Mouse (Mus musculus) heart, embryonic 10.5 days (tissue): ENCODE data around the gene Tmcc1. TPM values are rescaled to one million over a fixed set of nuclear protein-coding genes. Genes with fewer than 3 reads are reported as not detected.
A peak's percentile ranks its signal among the peaks of the same experiment; 100 is the strongest.
"Not testable (repeated sequence)": the region's sequence is repeated elsewhere in the genome, so short reads cannot be mapped to it uniquely, and the experiment has no call there.

Source experiments
- DNase-seq: peaks from one replicate; pipeline ENCODE4 v3.0.0-alpha.2; 2017; ENCODE audit warnings: low spot score
- H3K27ac ChIP-seq: fragments of 300-500 bp; sonication (generic); 2 replicates; pipeline ENCODE4 v1.5.1; 2016; ENCODE audit warnings: mild to moderate bottlenecking
- H3K27me3 ChIP-seq: fragments of 300-500 bp; sonication (generic); 2 replicates; pipeline ENCODE4 v1.6.1; 2016; ENCODE audit warnings: mild to moderate bottlenecking; ENCODE audit not compliant: poor library complexity, insufficient read depth, severe bottlenecking
- H3K36me3 ChIP-seq: fragments of 300-500 bp; sonication (generic); 2 replicates; pipeline ENCODE4 v1.6.1; 2016; ENCODE audit warnings: mild to moderate bottlenecking, moderate library complexity
- H3K4me1 ChIP-seq: fragments of 300-500 bp; sonication (generic); 2 replicates; pipeline ENCODE4 v1.6.1; 2016; ENCODE audit warnings: mild to moderate bottlenecking
- H3K4me3 ChIP-seq: fragments of 300-500 bp; sonication (generic); 2 replicates; pipeline ENCODE4 v1.5.1; 2016; ENCODE audit warnings: mild to moderate bottlenecking, moderate library complexity
- H3K9me3 ChIP-seq: fragments of 300-500 bp; sonication (generic); 2 replicates; pipeline ENCODE4 v1.6.1; 2016; ENCODE audit warnings: mild to moderate bottlenecking, moderate library complexity
- WGBS: fragments of 180-500 bp; shearing (Covaris S2); methylation state at CpG from one replicate; pipeline ENCODE4 v1.1.7; 2016; 5-methylcytosine and 5-hydroxymethylcytosine counted together
- polyA plus RNA-seq: library from polyadenylated mRNA; unstranded; fragments of >200 nt; fragmentation: Nextera tagmentation; extraction: Ambion mirVana; gene quantifications from 2 replicates; pipeline ENCODE4 v1.2.1, GENCODE M21; 2016

Tmcc1 gene
- polyA plus RNA-seq, 1 experiment from 2014 or later: 11.9 TPM

DNA sequence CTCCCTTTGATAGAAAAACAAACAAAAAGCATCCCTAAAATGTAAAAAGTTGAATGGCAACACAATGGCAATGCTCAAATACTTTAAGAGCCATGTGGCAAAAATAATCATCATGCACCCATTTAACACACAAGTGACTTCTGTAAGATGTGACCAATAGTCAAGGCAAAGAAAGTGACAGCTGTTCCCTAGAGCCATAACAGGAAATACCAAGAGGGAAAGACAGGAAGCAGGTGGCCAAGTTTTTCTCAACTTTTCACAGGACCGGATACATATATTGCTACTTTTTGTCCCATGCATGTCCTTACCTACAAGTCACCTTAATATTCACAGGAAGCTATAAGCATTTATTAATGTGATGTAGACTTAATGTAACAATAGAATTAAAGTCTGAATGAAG is 3.9 kb downstream of the Tmcc1 start:
- no peak overlapping the region for H3K27ac ChIP-seq
- no peaks in the 10 kb centered on the region for H3K36me3 ChIP-seq
- peaks cover 17% of the 10 kb centered on the region; the same call in 1 of the 2 replicates for H3K4me1 ChIP-seq
- no peak for DNase-seq
- H3K27me3 ChIP-seq: no peaks in the 10 kb centered on the region
- no peak overlapping the region for H3K4me3 ChIP-seq
- WGBS: 68% methylated on average over 1 of the region's 1 CpGs
- no peaks in the 10 kb centered on the region for H3K9me3 ChIP-seq

DNA sequence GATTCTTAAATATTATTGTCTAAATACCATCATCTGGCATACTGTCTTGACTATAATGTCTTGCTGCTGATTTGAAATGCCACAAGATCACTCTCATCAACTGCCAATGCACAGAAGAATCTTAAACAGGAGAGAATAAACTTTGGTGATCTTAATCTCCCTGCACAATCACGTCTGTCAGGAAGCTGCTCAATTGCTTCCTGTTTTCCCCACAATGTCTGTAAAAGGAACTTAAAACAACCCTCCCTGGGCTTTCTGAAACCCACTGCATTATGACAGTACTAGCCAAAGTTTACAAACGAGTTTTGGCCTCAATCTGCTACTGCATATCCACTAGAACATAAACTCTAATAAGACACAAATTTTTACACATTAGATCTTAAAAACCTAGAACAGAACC is 6.8 kb downstream of the Tmcc1 start:
- Histone ChIP-seq H3K27ac (no peak overlapping the region), H3K4me1 (peaks cover 6% of the 10 kb centered on the region; the same call in 1 of the 2 replicates), H3K9me3 (no peaks in the 10 kb centered on the region), H3K36me3 (no peaks in the 10 kb centered on the region), H3K4me3 (no peak overlapping the region), H3K27me3 (no peaks in the 10 kb centered on the region)
- 38% methylated on average over 2 of the region's 2 CpGs for WGBS
- DNase-seq: no peak

DNA sequence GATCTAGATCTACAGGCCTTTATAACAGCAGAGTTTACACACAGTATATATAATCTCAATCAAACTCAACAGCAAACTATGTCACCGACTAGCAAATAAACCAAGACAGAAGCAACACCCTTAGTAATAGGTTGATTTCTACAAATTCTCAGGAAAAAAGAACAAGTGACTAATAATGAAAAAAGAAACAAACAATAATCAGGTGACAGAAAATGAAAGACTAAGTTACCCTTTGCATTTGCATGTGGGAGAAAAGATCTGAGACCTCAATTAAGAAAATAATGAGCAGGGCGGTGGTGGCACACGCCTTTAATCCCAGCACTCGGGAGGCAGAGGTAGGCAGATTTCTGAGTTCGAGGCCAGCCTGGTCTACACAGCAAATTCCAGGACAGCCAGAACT is 9.8 kb downstream of the Tmcc1 start:
- Histone ChIP-seq H3K27ac (no peak overlapping the region), H3K4me1 (no peaks in the 10 kb centered on the region), H3K4me3 (no peak overlapping the region), H3K36me3 (peaks cover 15% of the 10 kb centered on the region), H3K27me3 (no peaks in the 10 kb centered on the region), H3K9me3 (no peaks in the 10 kb centered on the region)
- no peak for DNase-seq
- WGBS: 89% methylated on average over 5 of the region's 5 CpGs

DNA sequence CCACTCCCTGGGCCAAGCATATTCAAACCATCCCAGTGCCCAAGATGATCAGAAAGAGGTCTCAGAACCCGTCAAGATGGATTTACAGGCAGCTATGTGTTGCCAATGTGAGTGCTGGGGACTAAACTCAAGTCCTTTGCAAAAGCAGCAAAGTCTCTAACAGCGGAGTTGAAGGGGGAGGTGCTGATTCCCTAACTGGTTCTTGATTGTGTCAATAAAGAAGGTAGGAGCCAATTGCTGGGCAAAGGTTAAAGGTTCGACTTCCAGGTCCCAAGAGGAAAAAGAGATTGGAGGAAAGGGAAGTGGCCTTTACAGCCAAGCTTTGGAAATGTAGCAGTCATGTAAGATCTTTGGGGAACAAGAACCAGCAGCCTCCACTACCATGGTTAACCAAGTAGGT is 12.6 kb downstream of the Tmcc1 start:
- WGBS: 65% methylated on average over 3 of the region's 3 CpGs
- Histone ChIP-seq H3K4me1 (no peaks in the 10 kb centered on the region), H3K4me3 (no peak overlapping the region), H3K27ac (no peak overlapping the region), H3K27me3 (no peaks in the 10 kb centered on the region), H3K36me3 (peaks cover 24% of the 10 kb centered on the region), H3K9me3 (no peaks in the 10 kb centered on the region)
- no peak for DNase-seq

DNA sequence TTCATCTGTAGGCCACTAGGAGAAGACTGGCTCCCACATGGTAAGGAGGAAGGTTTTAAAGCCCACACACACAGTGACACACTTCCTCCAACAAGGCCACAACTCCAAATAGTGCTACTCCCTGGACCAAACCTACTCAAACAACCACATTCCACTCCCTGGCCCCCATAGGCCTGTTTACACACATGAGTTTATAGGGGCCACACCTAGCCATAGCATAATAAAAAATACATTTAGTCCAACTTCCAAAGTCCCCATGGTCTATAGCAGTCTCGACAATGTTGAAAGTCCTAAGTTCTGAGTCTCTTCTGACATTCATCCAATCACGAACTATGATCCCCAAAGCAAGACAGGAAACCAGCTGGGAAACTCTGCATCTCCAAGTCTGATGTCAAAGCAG is 14.9 kb downstream of the Tmcc1 start:
- WGBS: 91% methylated on average over 2 of the region's 2 CpGs
- Histone ChIP-seq H3K4me3 (no peak overlapping the region), H3K36me3 (peaks cover 29% of the 10 kb centered on the region), H3K4me1 (no peaks in the 10 kb centered on the region), H3K27me3 (no peaks in the 10 kb centered on the region), H3K9me3 (no peaks in the 10 kb centered on the region), H3K27ac (no peak overlapping the region)
- no peak for DNase-seq

DNA sequence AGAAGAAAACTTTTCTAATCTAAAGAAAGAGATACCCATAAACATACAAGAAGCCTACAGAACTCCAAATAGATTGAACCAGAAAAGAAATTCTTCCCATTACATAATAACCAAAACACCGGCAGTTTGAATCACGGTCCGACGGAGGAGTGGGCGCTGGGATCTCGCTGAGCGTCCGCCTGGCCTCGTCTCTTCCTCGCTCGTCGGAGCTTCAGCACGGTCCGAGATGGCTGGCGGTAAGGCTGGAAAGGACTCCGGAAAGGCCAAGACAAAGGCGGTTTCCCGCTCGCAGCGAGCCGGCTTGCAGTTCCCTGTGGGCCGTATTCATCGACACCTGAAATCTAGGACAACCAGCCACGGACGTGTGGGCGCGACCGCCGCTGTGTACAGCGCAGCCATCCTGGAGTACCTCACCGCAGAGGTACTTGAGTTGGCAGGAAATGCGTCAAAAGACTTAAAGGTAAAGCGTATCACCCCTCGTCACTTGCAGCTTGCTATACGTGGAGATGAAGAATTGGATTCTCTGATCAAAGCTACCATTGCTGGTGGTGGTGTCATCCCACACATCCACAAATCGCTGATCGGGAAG is 19.7 kb downstream of the Tmcc1 start:
- H3K4me3 ChIP-seq, DNase-seq, H3K4me1 ChIP-seq, H3K27me3 ChIP-seq, H3K9me3 ChIP-seq, H3K27ac ChIP-seq: not testable (repeated sequence)
- whole genome bisulfite sequencing: 65% methylated on average over 37 of the region's 37 CpGs
- H3K36me3 ChIP-seq: peaks cover 16% of the 10 kb centered on the region

DNA sequence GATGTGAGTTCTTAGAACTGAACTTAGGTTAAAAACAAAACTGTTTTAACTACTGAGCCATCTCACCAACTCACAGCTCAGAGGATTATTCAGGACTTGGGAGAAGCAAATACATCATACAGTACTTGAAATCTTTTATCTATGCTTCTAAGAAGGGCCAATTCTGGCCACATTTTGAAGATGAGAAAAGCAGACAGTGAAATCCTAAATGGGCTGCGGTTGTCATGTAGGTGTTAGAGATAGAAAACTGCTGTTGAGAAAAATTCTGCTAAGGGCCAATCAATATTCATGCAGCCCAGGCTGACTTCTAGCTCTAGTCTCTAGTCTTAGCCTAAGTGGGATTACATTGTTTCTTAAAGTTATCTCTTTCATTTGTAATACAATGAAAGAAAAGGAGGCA is 26.9 kb downstream of the Tmcc1 start:
- Histone ChIP-seq H3K27me3 (no peaks in the 10 kb centered on the region), H3K4me3 (no peak overlapping the region), H3K9me3 (no peaks in the 10 kb centered on the region), H3K27ac (no peak overlapping the region), H3K36me3 (peaks cover 12% of the 10 kb centered on the region), H3K4me1 (peaks cover 8% of the 10 kb centered on the region; the same call in 1 of the 2 replicates)
- 73% methylated on average over 1 of the region's 1 CpGs for WGBS
- DNase-seq: no peak

DNA sequence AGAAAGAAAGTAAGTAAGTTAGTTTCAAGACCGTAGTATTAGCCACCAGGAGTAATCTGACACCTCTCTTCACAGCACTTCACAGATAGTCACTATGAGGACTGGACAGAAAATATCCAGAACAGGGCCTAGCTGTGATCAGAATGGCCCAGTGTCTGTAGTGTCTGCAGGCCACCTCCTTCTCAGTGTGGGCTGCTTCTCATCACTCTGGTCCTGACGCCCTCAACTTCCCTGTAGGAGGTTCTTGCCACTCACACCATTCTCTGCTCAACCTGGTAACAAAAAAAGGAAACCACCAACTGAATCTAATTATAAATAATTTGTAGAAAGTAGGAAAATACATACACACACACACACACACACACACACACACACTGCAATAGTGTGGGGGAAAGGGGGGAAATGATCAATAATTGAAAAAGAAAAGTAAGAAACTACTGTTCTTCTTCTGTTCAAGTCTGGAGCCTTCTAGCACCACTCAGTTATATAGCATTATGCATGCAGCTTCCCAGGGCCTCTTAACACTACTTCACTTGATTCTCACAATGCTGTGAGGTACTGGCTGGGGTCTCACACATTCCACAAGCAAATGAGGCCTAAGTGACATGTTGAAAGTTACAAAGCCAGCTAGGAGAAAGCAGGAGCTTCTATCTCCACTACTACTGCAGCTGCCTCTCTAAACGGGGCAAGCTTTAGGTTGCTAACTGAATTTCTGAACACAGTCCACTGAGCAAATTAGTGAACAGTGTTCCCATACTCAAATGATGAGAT is 38.2 kb downstream of the Tmcc1 start:
- 11% methylated on average over 3 of the region's 3 CpGs for WGBS
- Histone ChIP-seq H3K4me3 (no peak overlapping the region), H3K27ac (peak overlapping the region; percentile 70), H3K4me1 (peaks cover 22% of the 10 kb centered on the region), H3K27me3 (no peaks in the 10 kb centered on the region), H3K9me3 (no peaks in the 10 kb centered on the region), H3K36me3 (no peaks in the 10 kb centered on the region)
- DNase-seq: no peak

DNA sequence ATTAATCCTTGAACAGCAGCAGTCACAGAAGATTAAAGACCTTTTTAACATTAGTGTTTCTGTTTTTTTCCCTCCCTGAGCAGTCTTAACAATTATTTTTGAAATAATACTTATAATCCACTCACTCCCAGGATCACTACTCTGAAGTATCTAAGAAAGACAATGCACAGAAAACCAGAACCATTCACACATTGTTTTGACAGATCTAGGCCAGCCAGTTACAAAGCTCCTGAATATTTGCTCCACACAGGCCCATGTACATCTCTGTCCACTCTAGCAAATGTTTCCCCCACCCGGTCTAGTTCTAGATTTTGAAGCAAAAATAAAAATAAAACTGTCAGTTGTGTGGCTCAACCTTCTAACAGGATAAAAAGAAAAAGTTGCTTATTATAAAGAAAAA is 45.9 kb downstream of the Tmcc1 start:
- WGBS: 82% methylated on average over 1 of the region's 1 CpGs
- Histone ChIP-seq H3K4me3 (no peak overlapping the region), H3K27me3 (no peaks in the 10 kb centered on the region), H3K4me1 (no peaks in the 10 kb centered on the region; the same call in 1 of the 2 replicates), H3K27ac (no peak overlapping the region), H3K36me3 (no peaks in the 10 kb centered on the region), H3K9me3 (no peaks in the 10 kb centered on the region)
- DNase-seq: no peak

DNA sequence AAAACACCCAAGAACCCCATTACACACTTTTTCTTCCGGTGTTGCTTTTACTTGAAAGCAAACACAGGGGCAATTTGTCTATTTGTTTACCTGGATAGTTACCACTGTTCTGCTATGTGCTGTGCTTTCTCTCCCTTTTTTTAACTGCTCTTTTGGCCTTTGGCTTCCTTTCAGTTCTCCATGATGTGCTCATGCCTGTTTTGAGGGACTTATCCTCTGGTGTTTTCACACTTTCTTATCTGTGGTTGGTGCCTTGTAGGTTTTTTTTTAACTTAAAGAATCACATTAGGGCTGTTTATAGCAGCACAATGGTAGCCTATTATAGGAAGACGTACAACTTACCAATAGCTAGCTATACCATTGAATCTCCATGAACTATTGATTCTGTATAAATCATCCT is 51.6 kb downstream of the Tmcc1 start:
- no peaks in the 10 kb centered on the region for H3K9me3 ChIP-seq
- H3K4me3 ChIP-seq: no peak overlapping the region
- H3K27ac ChIP-seq: no peak overlapping the region
- H3K36me3 ChIP-seq: no peaks in the 10 kb centered on the region
- peaks cover 9% of the 10 kb centered on the region for H3K4me1 ChIP-seq
- no peak for DNase-seq
- 60% methylated on average over 2 of the region's 2 CpGs for WGBS
- H3K27me3 ChIP-seq: no peaks in the 10 kb centered on the region

DNA sequence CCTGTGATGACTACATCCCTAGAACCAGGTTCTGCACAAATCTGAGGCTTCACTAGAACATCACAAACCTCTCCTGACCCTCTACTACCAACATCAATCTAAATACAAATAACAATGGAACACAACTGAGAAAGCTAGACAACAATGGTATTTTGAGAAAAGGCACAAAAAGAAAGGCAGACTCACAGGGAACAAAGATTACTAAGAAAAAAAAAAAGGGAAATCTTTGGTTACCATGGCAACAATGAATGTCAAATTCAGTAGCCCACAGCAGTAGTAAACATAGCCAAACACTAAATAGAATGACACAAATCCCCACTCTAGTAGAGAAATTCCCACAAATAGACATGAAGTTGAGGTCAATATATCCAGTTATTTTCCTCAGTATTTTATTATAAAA is 52.5 kb downstream of the Tmcc1 start:
- Histone ChIP-seq H3K27ac (no peak overlapping the region), H3K27me3 (no peaks in the 10 kb centered on the region), H3K4me3 (no peak overlapping the region), H3K36me3 (no peaks in the 10 kb centered on the region), H3K9me3 (no peaks in the 10 kb centered on the region), H3K4me1 (peaks cover 9% of the 10 kb centered on the region)
- no peak for DNase-seq

DNA sequence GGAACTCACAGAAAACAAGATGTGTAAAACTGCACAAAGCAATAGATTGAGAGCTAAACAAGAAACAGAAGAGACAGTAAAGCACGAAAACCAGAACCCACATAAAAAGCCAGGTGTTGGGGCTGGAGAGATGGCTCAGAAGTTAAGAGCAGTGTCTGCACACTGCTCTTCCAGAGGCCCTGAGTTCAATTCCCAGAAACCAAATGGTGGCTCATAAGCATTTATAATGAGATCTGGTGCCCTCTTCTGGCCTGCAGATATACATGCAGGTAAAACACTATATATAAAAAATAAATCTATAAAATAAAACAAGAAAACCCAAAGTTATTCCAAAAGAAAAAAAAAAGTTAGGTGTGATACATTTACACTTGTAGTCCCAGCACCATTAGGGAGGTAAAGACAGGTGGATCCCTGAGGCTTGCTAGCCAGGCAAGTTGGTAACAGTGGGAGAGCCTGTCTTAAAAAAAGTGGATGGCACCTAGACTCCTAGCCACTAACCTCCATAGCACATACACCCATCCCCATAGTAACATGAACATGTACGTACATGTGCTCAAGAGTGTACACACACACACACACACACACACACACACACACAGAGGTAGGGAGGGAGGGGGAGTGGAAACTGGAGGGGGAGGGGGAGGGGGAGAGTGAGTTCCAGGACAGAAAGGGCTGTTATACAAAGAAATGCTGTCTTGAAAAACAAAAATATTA is 54.0 kb downstream of the Tmcc1 start:
- Histone ChIP-seq H3K27ac (no peak overlapping the region), H3K4me1 (peaks cover 9% of the 10 kb centered on the region), H3K27me3 (no peaks in the 10 kb centered on the region), H3K36me3 (no peaks in the 10 kb centered on the region), H3K4me3 (no peak overlapping the region), H3K9me3 (no peaks in the 10 kb centered on the region)
- WGBS: 54% methylated on average over 2 of the region's 2 CpGs
- DNase-seq: no peak

DNA sequence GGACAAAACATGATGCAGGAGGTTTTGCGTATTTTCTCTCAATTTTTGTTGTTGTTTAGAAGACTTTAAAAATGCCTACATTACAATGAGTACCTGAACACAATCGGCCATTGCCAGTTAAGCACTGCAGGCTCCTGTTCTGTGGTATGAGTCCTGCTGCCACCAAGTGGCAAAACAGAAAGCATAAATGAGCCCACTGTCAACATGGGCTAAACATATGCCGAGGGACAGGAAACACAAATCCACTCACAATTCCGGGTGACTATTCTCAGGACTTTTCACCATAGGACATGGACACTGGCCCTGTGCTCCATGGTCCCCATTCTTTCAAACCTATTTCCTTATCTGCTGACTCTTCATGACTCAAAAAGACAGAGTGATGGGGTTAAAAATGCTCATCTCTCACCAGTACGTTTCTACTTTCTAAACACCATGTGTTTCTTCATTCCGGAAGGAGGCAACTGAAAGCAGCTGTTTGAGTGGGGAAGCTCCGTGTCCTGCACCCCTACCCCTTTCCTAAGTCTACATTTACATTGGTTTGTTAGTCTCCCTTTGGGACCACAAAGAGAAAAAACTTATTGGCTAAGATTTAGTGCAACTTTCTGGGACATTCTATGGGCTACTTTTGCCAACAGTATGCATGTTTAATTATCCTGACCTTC is 57.2 kb downstream of the Tmcc1 start:
- Histone ChIP-seq H3K9me3 (no peaks in the 10 kb centered on the region), H3K4me3 (no peak overlapping the region), H3K27ac (no peak overlapping the region), H3K4me1 (no peaks in the 10 kb centered on the region), H3K36me3 (peaks cover 4% of the 10 kb centered on the region; the same call in 1 of the 2 replicates), H3K27me3 (no peaks in the 10 kb centered on the region)
- 63% methylated on average over 7 of the region's 7 CpGs for WGBS
- no peak for DNase-seq
